In genomic region chr8:95871690-95872089, GRCm38 (mm10) we compare ENCODE assay signal across 17 mouse cellular contexts.
"Had no signal": no experiment of that assay in that cellular context is flagged by ENCODE, and none has a peak within 500 bp of the region (broad histone marks: within the 10 kb centered on the region; RNA-seq: fewer than 3 reads in every experiment).

No protein-coding gene starts in this region.

- H3K4me3 ChIP-seq: neural tube, embryonic 12.5 days; neural tube, embryonic 13.5 days; neural tube, embryonic 15.5 days; stomach, embryonic 15.5 days had no signal

- H3K9me3 ChIP-seq: neural tube, embryonic 12.5 days; neural tube, embryonic 13.5 days; neural tube, embryonic 15.5 days; stomach, embryonic 15.5 days had no signal

- H3K27ac ChIP-seq: neural tube, embryonic 12.5 days; neural tube, embryonic 13.5 days; neural tube, embryonic 15.5 days; stomach, embryonic 15.5 days; stomach, postnatal 0 days had no signal

- H3K27me3 ChIP-seq: neural tube, embryonic 12.5 days; neural tube, embryonic 13.5 days; neural tube, embryonic 15.5 days; stomach, embryonic 15.5 days had no signal

- H3K4me1 ChIP-seq: neural tube, embryonic 12.5 days; neural tube, embryonic 13.5 days; neural tube, embryonic 15.5 days; stomach, embryonic 15.5 days had no signal

- DNase-seq: retina, postnatal 1 day; right cerebral cortex, adult 18-20 months; right cerebral cortex, postnatal 14 days; right cerebral cortex, postnatal 25 days; right cerebral cortex, postnatal 4 days; spleen, adult 18-20 months; thymus, adult 18-20 months; thymus, adult 2 months; thymus, postnatal 14 days; thymus, postnatal 25 days; thymus, postnatal 36 days; thymus, postnatal 4 days had no signal
